Mouse (Mus musculus) limb, embryonic 11.5 days (tissue): ENCODE measurements at regions not wholly inside any gene's neighbourhood (a gene's known extent, or its start where the extent isn't known, plus 50 kb on each side); places are given as distances from the start of the nearest gene placed in this dataset.

Source experiments
- ATAC-seq: fragments of 200-750 bp; cut with Nextera tagmentation; 2 replicates; pipeline ENCODE4 v1.8.0; 2017; ENCODE audit warnings: low read depth; ENCODE audit not compliant: insufficient number of reproducible peaks, low FRiP score, low TSS enrichment
- DNase-seq: peaks from one replicate; pipeline ENCODE4 v3.0.0-alpha.2; 2015; ENCODE audit warnings: low spot score
- H3K27ac ChIP-seq: fragments of 300-500 bp; sonication (generic); replicated peaks from 2 replicates; pipeline ENCODE4 v1.5.1; 2014; ENCODE audit warnings: low read depth, mild to moderate bottlenecking, low read length
- H3K27me3 ChIP-seq: fragments of 300-500 bp; sonication (generic); 2 replicates; pipeline ENCODE4 v1.6.1; 2014; ENCODE audit warnings: mild to moderate bottlenecking, low read length, mixed read lengths; ENCODE audit not compliant: control insufficient read depth, insufficient read depth
- H3K36me3 ChIP-seq: fragments of 300-500 bp; sonication (generic); 2 replicates; pipeline ENCODE4 v1.6.1; 2014; ENCODE audit warnings: mild to moderate bottlenecking, low read length, moderate library complexity, mixed read lengths; ENCODE audit not compliant: control insufficient read depth, insufficient read depth
- H3K4me1 ChIP-seq: fragments of 300-500 bp; sonication (generic); 2 replicates; pipeline ENCODE4 v1.6.1; 2014; ENCODE audit warnings: low read length, mixed read lengths; ENCODE audit not compliant: control insufficient read depth, insufficient read depth
- H3K4me2 ChIP-seq: fragments of 300-500 bp; sonication (generic); 2 replicates; pipeline ENCODE4 v1.6.1; 2014; ENCODE audit warnings: low read depth, mild to moderate bottlenecking, moderate library complexity; ENCODE audit not compliant: severe bottlenecking
- H3K4me3 ChIP-seq: fragments of 300-500 bp; sonication (generic); 2 replicates; pipeline ENCODE4 v1.5.1; 2014; ENCODE audit warnings: low read depth, low read length
- H3K9ac ChIP-seq: fragments of 300-500 bp; sonication (generic); 2 replicates; pipeline ENCODE4 v1.6.1; 2014; ENCODE audit warnings: mild to moderate bottlenecking, low read length
- H3K9me3 ChIP-seq: fragments of 300-500 bp; sonication (generic); 2 replicates; pipeline ENCODE4 v1.6.1; 2016; ENCODE audit warnings: low read length; ENCODE audit not compliant: control insufficient read depth
- WGBS: fragments of 180-500 bp; shearing (Covaris S2); extraction: QIAGEN DNeasy Blood & Tissue Kit; methylation state at CpG from one replicate; pipeline ENCODE4 v1.1.7; 2014; 5-methylcytosine and 5-hydroxymethylcytosine counted together

- Histone ChIP-seq H3K36me3 (no peaks in the 10 kb centered on the region), H3K4me1 (no peaks in the 10 kb centered on the region), H3K27ac (no peak overlapping the region), H3K4me3 (no peak overlapping the region), H3K9ac (no peak overlapping the region), H3K9me3 (no peaks in the 10 kb centered on the region), H3K4me2 (no peak overlapping the region), H3K27me3 (no peaks in the 10 kb centered on the region)
- ATAC-seq (no peak), DNase-seq (no peak)
- WGBS, result 48% methylated on average over 4 of the region's 4 CpGs
Observed at GRCm38 (mm10) chr13:29044655-29045054, 91.1 kb upstream of the Sox4 start.

- H3K4me2 ChIP-seq, result no peak overlapping the region
- ATAC-seq, result no peak
- no peaks in the 10 kb centered on the region for H3K9me3 ChIP-seq
- H3K9ac ChIP-seq, result no peak overlapping the region
- no peaks in the 10 kb centered on the region for H3K4me1 ChIP-seq
- no peak overlapping the region for H3K27ac ChIP-seq
- DNase-seq, result no peak
- H3K36me3 ChIP-seq, result no peaks in the 10 kb centered on the region
- WGBS, result 45% methylated on average over 5 of the region's 5 CpGs
- H3K27me3 ChIP-seq, result no peaks in the 10 kb centered on the region
- H3K4me3 ChIP-seq, result no peak overlapping the region
Observed at GRCm38 (mm10) chr13:29040331-29040730, 86.8 kb upstream of the Sox4 start.

- Histone ChIP-seq H3K4me1 (no peaks in the 10 kb centered on the region), H3K4me2 (no peak overlapping the region), H3K36me3 (no peaks in the 10 kb centered on the region), H3K9ac (no peak overlapping the region), H3K27me3 (no peaks in the 10 kb centered on the region), H3K4me3 (no peak overlapping the region), H3K27ac (no peak overlapping the region), H3K9me3 (no peaks in the 10 kb centered on the region)
- DNase-seq (no peak), ATAC-seq (no peak)
- whole genome bisulfite sequencing, result 82% methylated on average over 4 of the region's 4 CpGs
Observed at GRCm38 (mm10) chr13:29034904-29035303, 81.4 kb upstream of the Sox4 start.

GRCm38 (mm10) chr13:29034444-29034843 is 80.9 kb upstream of the Sox4 start:
- no peaks in the 10 kb centered on the region for H3K36me3 ChIP-seq
- H3K27ac ChIP-seq, result no peak overlapping the region
- ATAC-seq (0 out of 2 replicates have a peak, but pooled peaks have one; percentile 47), DNase-seq (no peak)
- no peak overlapping the region for H3K4me2 ChIP-seq
- H3K4me3 ChIP-seq, result no peak overlapping the region
- 60% methylated on average over 8 of the region's 8 CpGs for WGBS
- no peaks in the 10 kb centered on the region for H3K9me3 ChIP-seq
- H3K9ac ChIP-seq, result no peak overlapping the region
- H3K27me3 ChIP-seq, result no peaks in the 10 kb centered on the region
- no peaks in the 10 kb centered on the region for H3K4me1 ChIP-seq

- ATAC-seq, result no peak
- H3K36me3 ChIP-seq, result no peaks in the 10 kb centered on the region
- WGBS, result 93% methylated on average over 10 of the region's 10 CpGs
- H3K4me3 ChIP-seq, result no peak overlapping the region
- H3K27ac ChIP-seq, result no peak overlapping the region
- no peak for DNase-seq
- H3K27me3 ChIP-seq, result no peaks in the 10 kb centered on the region
- H3K4me1 ChIP-seq, result no peaks in the 10 kb centered on the region
- no peak overlapping the region for H3K4me2 ChIP-seq
- H3K9ac ChIP-seq, result no peak overlapping the region
- H3K9me3 ChIP-seq, result no peaks in the 10 kb centered on the region
Observed at GRCm38 (mm10) chr13:29027146-29027545, 73.6 kb upstream of the Sox4 start.

GRCm38 (mm10) chr13:29023486-29023885 is 70.0 kb upstream of the Sox4 start:
- H3K9me3 ChIP-seq, result no peaks in the 10 kb centered on the region
- DNase-seq, result no peak

GRCm38 (mm10) chr13:29019839-29020238 is 66.3 kb upstream of the Sox4 start:
- no peak overlapping the region for H3K27ac ChIP-seq
- H3K4me2 ChIP-seq, result no peak overlapping the region
- H3K4me1 ChIP-seq, result no peaks in the 10 kb centered on the region
- no peak overlapping the region for H3K4me3 ChIP-seq
- no peaks in the 10 kb centered on the region for H3K36me3 ChIP-seq
- no peak for DNase-seq
- no peak for ATAC-seq
- H3K27me3 ChIP-seq, result no peaks in the 10 kb centered on the region
- no peaks in the 10 kb centered on the region for H3K9me3 ChIP-seq
- H3K9ac ChIP-seq, result no peak overlapping the region
- WGBS, result 94% methylated on average over 3 of the region's 3 CpGs

More at GRCm38 (mm10) chr13:29023486-29023885, 70.0 kb upstream of the Sox4 start:
- Histone ChIP-seq H3K27ac (no peak overlapping the region), H3K4me3 (no peak overlapping the region), H3K4me1 (no peaks in the 10 kb centered on the region), H3K36me3 (no peaks in the 10 kb centered on the region), H3K9ac (no peak overlapping the region), H3K27me3 (no peaks in the 10 kb centered on the region), H3K4me2 (no peak overlapping the region)
- ATAC-seq, result no peak
- 89% methylated on average over 1 of the region's 1 CpGs for WGBS

- Histone ChIP-seq H3K27ac (no peak overlapping the region), H3K4me2 (no peak overlapping the region)
- ATAC-seq, result no peak
Observed at GRCm38 (mm10) chr13:29016145-29016651, 62.7 kb upstream of the Sox4 start.

GRCm38 (mm10) chr13:29015605-29015994 is 62.1 kb upstream of the Sox4 start:
- WGBS, result 73% methylated on average over 9 of the region's 9 CpGs
- H3K4me3 ChIP-seq, result no peak overlapping the region
- no peak for ATAC-seq

More at GRCm38 (mm10) chr13:29016145-29016651, 62.7 kb upstream of the Sox4 start:
- no peaks in the 10 kb centered on the region for H3K36me3 ChIP-seq
- no peak overlapping the region for H3K9ac ChIP-seq
- no peaks in the 10 kb centered on the region for H3K9me3 ChIP-seq
- no peaks in the 10 kb centered on the region for H3K27me3 ChIP-seq
- H3K4me1 ChIP-seq, result no peaks in the 10 kb centered on the region
- no peak overlapping the region for H3K4me3 ChIP-seq
- 87% methylated on average over 25 of the region's 25 CpGs for WGBS
- DNase-seq, result no peak

More at GRCm38 (mm10) chr13:29015605-29015994, 62.1 kb upstream of the Sox4 start:
- Histone ChIP-seq H3K36me3 (no peaks in the 10 kb centered on the region), H3K4me1 (no peaks in the 10 kb centered on the region), H3K9me3 (no peaks in the 10 kb centered on the region), H3K4me2 (no peak overlapping the region), H3K9ac (no peak overlapping the region), H3K27me3 (no peaks in the 10 kb centered on the region), H3K27ac (no peak overlapping the region)
- DNase-seq, result no peak
